Mouse (Mus musculus) left cerebral cortex, adult 9 months (tissue): ENCODE measurements around the gene Runx1.

ENCODE experiments used
- DNase-seq, 2 experiments: peaks; one replicate each; pipeline ENCODE4 v3.0.0; 2022; ENCODE audit warnings: low spot score in 2 of 2

Gene Runx1

DNA sequence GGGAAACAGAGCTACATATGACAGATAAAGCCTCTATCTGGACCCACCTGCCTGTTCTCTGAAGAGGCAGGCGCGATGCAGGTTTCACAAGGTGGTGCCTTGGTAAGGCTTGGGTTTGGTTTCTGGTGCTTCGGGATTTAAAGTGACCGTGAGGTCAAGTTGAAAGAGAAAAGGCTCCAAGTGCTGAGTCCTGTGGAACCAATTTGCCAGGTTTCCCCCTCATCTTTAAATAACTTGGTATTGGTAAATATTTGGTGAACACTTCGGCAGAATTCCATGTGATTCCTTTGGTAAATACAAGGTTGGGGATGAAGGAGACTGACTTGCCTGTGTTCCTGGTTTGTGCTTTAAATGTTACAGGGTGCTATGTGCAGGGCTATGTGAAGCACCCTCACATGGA lies 169.2 kb downstream of the Runx1 start:
- DNase-seq = no peak

DNA sequence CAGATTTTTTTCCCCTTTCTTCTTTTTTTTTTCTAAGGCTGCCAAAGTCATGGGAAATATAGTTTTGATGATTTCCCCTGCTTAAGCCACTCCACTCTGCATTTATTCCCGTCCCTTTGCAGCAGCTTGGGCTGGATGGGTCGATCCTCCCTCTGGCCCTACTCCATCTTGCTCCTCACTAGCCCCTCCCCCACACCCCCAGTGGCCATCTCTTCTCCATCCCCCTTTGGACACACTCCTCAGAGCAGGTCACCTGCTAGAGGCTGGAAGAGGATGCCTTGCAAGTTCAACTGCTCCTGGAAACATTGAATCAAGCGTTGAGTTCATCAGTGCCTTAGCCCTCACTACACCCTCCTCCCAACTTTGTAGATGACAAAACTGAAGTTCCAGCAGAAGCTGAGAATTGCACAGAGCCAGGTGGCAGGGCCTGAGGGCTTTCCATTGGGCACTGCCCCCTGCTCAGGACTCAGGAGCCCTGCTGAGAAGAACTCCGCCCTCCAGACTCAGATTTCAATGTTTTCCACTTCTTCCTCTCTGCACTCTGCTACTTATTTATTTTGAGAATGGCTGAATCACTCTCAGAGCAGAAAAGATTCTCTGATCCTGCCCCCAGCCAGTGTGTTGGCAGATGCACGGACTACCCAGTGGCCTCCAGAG lies 171.5 kb downstream of the Runx1 start:
- DNase-seq = no peak

DNA sequence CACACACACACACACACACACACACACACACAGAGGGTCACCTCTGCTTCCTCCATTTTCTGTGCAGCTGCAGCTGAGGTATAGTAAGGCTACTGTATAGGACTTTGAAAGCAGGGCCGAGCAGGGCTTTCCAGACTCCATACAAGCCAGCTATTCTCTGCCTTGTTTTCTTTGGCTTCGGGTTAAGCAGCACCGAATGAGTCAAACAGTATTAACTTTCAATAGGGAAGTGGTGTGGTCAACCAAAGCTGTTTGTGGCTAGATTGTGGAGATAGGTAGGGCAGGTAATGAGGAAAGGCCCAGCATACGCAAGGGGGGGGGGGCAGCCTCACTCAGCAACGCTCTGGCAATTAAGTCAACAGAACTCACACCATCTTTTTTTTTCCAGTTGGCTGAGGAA lies 172.1 kb downstream of the Runx1 start:
- DNase-seq = no peak

DNA sequence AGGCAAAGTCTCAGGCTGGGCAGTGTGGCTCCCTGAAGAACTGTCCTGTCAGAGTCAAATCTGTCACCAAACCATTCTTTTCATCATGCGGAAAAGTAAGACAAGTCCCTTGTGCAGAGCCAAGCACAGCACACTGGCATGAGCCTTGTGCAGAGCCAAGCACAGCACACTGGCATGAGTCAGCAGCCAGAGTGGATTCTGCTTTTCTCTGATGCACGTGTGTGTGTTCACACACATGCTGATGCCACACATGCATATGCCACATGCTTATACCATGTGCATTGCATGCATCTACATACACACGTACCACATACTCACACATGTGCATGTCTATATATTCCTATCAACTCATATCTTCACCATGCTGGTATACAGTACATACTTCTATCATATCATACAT lies 174.7 kb downstream of the Runx1 start:
- no peak for DNase-seq

DNA sequence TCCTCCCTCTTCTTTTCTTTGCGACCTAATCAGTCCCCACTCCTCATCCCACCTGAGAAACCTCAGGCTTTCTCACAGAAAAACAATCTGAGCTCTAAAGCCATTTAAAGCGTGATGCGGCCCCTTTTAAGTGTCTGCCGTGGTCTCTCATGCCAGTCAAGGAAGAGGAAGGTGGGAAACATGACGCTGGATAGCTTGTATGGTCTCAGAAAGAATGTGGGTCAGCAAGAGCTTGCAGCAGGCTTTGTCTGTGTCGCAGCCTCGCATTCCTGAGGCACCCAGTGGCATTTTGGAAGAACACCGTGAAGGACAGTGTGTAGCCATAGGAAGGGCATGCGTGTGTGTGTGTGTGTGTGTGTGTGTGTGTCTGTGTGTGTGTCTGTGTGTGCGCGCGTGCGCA lies 179.8 kb downstream of the Runx1 start:
- no peak for DNase-seq

DNA sequence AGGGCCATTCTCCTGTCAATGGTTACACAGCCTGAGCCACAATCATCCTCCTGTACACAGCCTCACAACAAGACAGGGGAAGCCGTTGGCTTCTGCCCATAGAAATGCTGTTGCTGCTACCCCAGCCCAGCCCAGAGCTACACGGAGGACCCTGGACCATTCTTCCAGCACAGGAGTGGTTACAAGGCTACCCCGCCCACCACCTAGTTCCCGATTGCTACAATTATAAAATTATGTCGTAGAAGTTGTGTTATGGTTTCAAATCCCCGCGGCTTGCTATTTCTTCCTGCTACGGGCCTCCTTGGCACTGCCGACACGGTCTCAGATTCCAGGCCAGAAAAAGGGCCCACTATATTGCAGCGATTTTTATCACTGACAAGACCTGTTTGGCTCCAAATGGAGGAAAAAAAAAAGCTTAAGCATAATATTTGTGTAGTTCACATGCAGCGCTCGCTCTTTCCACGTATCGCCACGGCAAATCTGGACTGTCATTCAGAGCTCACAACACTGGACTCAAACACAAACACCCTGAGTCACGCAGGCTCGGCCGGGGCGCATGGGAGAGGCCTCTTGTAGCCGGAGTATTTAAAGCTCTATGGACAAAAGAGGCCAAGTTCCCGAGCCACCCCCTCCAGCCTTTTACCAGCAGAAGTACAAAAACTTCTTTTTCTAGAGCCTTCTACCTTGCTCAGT lies 180.4 kb downstream of the Runx1 start:
- DNase-seq = no peak

DNA sequence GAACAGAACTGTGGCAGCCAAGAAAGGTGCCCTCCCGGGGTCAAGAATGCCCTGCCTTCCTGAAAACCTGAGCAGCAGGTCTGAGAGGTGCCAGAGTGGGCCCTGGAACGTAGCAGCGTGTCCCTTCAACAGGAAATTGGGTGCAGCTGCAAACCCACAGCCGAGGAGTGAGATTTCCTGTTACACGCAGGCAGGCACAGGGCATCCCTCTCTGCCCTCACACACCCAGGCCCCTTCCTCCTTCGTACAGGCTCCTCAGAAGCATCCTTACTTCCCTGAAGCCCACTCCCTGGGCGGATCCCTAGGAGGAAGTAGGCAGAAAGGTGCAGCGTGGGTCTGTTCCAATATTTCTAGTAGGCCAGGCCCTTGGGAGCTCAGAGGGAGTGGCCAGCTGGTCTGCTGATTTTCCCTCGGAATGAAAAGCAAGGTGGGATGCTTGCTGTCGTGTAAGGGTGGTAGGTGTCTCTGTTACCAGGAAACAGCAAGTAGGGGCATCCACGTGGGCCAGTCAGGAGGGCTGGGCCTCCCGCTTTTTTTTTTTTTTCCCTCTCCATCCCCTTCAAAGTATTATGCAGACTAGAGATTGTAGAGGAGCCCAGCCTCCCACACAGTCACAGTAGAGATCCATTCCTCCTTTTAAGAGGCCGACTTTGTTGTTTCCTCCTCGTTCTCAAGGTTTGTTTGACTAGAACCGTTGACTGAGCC lies 181.1 kb downstream of the Runx1 start:
- DNase-seq = no peak

DNA sequence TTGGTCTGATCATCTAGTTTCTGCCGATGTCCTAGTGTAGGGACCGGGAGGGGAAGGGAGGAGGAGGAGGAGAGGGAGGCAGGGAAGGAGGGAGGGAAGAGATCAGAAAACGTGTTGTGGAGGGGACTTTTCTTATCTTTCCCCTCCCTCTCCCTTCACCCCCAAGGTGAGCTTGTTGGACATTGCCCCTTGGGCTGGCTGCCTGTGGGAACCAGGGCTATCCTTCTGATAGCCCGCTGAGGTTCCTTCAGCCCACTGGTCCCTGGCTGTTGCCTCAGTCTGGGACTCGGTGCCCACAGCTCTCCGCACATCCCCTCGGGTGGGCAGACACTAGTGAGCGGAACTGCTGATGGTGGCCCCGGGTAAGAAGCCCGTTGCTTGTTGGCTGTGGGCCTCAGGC lies 181.6 kb downstream of the Runx1 start:
- DNase-seq = no peak

DNA sequence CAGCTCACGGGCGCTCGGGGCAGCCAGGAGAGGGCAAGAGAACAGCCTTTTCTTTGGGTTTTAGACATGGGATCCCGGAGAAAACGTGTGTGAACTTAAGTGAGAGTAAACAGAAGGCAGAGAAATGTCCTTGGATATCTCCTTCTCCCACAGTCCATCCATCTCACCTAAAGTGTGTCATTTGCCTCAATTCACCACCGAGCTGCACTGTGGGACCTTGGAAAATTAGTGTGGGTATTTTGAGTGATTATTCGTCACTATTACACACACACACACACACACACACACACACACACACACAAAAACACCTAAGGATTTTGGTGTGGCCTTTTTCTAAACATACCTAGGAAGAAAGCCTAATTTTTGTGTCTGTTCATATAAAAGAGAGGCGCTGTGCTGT lies 183.7 kb downstream of the Runx1 start:
- no peak for DNase-seq

DNA sequence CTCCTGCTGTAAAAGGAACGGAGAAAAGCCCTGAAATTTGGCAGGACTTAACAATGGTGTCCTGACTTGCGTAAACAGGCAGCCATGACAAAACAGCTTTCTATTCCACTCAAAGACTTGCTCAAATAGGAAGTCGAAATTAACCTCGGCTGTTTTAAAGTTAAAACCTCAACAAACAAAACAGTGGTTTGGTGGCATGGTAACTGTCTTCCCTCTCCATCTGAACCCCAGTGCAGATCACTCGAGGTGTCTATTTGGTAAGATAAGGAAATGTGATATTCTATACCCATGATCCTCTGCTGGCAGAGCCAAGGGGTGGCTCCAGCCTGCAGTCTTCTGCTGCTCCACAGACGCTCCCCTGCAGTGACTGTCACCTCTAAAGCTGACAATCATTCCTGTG lies 184.9 kb downstream of the Runx1 start:
- DNase-seq = no peak

DNA sequence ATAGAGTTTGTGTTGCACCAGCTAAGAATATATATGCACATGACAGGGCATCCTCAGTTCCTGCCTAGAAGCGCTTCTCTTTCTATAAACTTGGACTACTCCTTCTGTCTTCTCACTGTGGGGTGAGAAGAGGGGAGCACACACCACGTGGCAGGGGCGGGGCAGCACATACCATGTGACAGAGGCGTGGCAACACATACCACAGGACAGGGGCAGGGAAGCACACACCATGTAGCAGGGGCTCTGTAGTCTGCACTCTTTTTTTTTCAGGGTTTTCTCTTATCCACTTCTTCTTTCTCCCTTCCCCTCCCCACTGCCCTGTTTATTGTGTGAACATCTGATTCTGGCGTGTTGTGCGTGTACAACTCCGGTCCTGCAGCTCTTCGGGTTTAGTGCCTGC lies 186.9 kb downstream of the Runx1 start:
- DNase-seq = no peak

DNA sequence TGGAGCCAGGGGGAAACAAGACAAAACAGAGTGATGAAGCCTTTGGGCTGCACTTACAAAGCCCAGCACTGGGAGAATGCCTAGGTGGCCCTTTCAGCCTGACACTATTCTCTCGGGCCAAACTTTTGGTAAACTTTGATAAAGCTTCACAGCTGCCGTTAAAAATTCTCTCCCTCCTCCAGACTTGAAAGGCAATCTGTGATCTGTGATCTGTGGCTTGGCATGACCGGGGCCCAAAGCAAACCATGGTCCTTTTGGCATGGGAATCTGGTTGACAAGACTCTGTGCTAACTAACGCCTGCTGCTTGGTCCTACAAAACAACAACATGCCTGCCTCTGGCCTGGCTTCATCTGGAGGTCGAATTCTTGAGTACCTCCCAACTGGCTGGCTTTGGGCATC lies 188.9 kb downstream of the Runx1 start:
- DNase-seq = no peak

DNA sequence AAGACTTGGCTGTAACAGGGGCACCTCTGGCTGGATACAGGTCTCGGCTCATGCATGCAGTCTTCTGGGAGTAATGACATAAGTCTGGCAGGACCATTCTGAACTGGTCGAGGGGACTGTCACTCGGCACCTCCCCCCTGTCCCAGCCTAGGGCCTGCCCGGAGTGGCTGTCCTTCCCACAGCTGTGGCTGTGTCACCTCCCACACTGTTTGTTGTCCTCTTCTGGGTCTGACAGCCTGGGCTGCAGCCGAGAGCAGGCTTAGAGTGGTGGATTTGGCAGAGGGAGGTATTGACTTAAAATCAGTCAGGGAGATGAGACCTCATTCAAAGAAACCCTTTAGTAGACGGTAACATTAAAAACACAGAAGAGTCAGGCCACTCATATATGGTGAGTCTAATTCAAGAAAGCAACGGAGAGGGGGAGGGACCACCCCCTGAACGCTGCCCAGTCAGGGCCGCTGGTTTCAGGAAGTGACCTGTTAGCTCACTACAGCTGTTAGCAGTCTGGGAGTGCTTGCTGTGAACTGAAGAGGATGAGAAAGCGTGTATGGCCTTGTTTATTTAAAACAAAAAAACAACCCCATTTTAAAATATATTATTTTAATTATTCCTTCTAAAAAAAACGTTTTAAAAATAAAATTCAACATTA lies 193.7 kb downstream of the Runx1 start:
- DNase-seq = no peak

DNA sequence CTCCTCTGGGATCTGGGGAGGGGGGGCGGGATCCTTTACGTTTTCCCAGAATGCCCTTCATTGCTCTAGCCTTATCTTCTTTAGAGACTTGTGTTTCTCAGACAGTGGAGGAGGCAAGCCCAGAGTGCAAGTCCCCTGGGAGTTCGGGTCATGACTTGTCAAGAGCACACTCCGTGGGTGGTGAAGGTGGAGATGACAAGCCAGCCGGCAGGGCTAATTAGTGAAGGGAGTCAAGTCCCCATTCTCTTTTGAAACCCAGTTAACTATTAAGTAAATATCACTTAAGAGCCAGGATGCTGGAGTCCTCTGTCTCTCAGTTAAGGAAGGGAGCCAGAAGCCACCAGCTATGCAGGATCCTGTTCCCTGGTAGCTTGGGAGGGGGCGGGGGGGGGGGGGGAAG lies 194.3 kb downstream of the Runx1 start:
- DNase-seq = no peak

DNA sequence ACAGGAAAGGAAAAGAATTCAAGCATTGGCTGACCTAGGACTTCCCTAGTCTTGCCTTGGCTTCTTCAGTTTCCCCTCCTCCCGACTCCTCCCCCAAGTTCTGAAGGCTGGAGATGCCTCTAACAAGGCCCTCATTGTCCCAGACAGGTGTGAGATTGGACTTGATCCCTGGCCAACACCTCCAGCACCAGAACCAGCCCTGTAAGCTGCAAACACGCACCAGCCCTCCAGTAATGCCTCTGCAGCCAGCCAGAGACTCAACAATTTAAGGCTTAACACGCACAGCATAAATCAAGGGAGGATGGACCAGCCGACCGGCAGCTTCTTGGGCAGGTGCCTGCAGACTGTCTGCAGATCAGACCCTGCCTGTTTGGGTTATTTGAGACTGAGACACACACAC lies 195.0 kb downstream of the Runx1 start:
- no peak for DNase-seq

DNA sequence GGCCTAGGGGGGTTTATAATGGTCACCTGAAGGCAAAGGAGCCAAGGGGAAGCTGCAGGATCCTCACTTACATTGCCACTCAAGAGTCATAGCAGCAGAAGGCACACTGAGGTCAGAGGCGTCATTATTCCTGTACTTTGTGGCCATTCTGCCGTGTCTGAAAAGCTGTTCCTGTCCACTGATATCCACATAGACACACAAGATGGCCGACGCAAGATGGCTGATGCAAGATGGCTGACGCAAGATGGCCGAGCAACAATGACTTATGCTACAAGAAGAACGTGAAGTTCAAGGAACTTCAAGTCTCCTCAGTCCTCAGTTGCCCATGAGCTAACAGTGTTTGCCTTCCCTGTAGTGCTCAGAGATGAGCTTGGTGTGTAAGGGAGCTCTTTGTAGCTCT lies 196.1 kb downstream of the Runx1 start:
- no peak for DNase-seq

DNA sequence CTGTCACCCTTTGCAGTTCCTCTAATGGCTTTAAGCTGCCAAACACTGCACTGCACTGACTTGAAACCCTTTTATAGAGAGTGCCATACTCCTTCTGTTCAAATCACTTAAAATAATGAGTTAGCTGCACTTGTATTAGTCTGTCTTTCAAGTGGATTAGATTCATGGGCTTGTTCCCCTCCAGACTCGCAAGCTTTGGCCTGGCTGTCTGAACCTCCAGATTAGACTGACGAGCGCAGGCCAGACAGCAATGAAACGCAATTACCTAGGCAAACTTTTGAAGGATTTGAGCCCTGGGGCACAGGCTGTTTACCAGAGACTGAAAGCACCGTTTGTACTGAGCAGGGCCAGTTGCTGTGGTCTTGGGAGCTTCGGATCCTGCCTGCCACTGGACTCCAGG lies 198.7 kb downstream of the Runx1 start:
- DNase-seq = no peak

DNA sequence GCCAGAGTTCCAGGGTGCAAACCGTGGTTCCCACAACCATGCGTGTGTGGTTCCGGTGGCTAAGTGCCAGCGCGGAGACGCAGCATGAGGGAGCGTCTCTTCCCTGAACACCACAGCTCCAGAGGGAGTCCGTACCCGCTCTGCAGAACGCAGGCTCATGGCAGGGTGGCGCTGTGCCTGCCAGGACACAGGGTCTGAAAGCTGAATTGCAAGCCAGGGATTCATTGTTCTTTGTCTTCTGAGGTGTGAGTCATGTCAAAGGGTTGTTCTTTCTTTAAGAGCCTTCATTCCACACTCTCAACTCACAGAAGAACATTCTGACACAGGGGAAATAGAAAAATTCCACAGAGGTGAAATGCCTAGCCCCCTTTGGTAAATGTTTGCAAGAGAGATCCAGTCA lies 202.0 kb downstream of the Runx1 start:
- DNase-seq = no peak

DNA sequence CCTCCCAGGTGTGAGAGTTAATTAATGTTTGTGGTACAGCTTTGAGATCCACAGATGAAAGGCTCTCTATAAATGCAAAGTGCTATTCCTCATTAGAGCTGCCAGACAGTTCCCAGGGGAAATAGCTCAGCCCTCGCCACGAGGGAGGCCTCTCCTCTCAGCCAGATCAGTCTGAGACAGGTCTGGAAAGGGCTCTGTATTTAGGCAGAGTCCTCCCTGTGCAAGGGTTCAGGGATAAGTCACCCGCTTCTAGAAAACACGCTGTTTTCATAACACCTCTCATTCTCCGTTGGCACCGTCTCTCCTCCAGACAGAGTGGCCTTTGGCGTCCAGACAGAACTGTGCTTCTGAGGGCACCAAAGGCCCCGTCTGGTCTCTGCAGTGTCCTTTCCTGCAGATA lies 204.1 kb downstream of the Runx1 start:
- no peak for DNase-seq

DNA sequence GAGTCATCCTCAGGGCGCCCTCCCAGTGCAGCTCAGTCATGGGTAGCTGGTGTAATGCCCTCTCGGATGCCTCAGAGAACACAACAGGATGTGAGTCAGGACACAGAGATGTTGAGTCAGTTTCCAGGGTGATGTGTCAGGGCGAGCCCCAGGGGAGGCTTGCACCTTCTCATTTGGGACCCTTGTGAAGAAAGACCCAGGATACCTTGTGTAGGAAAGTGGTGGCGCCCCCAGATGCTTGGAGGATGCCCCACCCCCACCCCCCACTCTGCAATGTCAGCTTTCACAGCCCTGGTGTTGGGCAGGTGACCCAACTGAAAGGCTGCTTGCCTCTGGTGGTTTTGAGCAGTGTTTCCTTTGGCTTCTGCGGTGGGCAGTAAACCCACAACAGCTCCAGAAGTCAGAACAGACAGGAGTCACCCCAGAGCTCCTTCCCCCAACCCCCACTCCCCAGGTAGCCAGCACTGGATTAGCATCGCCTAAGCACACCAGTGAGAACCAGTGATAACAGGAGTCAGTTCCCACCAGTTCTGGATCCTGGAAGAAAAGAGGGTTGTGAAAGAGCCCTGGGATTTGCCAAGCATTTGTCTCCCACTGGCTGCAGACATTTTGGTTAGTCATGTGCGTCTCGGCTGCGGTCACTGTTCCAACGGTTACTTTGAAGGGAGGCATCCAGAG lies 205.0 kb downstream of the Runx1 start:
- DNase-seq = no peak

DNA sequence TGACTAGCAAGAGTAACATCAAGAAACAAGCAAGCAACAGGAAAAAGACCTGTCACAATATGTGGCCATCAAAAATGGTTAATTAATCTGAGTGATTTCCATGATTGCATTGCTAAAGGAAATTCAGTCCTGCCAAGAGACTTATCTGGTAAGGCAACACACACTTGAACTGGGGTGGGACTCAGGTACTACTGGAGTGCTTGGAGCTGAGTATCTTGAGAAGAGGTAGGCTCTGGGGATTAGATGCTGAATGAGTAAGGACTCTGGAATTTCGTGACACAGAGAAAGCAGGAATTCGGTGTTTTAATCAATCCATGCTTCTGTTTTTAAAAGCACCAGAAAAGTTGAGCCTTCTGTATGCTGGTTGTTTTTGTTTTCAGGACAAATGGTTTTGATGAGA lies 209.1 kb downstream of the Runx1 start:
- DNase-seq = no peak

DNA sequence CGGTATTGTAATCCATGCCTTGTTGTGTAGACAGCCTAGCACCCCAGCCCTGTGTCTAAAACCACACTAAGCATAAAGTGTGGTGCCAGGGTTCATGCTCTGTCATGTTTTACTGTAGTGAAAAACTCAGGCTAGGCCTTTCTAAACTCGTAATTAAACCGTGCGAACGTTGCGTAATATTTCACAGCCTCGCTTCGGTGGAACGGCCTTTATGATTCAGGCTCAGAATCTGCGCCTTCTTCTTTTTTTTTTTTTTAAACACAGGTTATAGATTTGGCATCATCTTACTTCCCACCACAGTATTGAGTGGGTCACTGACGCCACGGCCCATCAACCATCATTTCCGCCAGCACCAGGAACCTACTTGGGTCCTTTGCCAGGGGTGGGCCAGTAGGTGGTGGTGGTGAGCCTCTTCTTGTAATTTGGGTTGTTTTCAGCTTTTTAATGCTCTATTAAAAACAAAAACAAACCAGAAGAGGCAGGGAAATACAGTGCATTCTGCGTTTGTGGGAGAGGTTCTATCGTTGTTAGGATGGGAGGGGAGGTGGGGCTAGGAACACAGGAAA lies 210.6 kb downstream of the Runx1 start:
- no peak for DNase-seq
